Mouse (Mus musculus): Measurements from ENCODE around the gene Mb.
A peak's percentile ranks its signal among the peaks of the same experiment; 100 is the strongest.
"Not testable (repeated sequence)": the region's sequence is repeated elsewhere in the genome, so short reads cannot be mapped to it uniquely, and the experiment has no call there.

Mb gene

GRCm38 (mm10) chr15:77065259-77065852, 14.9 kb upstream of the Mb start:
- no peak for DNase-seq (ENCODE audit: low read depth)

GRCm38 (mm10) chr15:77062746-77063145, 12.3 kb upstream of the Mb start:
- DNase-seq (ENCODE audit: low read depth) = no peak

DNA sequence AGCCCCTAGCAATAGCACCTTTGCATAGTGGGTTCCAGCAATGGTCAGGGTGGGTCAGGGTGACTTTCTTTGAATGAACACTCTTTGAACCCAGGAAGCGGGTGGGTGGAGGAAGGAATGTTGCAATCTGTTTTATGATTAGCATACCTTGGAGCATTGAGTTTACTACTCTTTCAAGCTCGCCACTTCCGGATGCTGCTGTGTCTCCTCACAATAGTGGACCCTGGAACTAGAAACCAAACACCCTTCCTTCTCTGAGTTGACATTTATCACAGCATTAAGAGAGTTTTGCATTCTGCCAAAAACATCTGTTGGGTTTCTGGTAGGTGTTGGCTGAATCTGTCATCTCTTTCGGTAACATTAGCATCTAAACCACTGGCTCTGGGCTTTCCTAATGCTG, 8.9 kb upstream of the Mb start:
- DNase-seq (ENCODE audit: low read depth) = not testable (repeated sequence)

- DNase-seq (ENCODE audit: low read depth) = peak; percentile 49
Observed at GRCm38 (mm10) chr15:77058566-77058965, 8.1 kb upstream of the Mb start.

DNA sequence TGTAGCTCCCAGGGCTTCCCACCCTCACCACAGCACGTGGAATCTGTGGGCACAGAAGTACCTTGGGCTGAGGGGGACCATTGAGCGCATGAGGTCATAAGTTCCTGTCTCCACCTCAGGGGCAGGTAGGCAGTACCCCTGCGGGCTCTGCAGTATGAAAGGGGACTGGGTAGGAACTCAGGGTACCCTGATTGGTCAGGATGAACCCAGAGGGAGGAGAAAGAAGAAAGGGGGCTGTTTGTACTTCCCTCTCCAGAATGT, 6.3 kb upstream of the Mb start:
- DNase-seq (ENCODE audit: low read depth) = no peak

GRCm38 (mm10) chr15:77056001-77056790, 5.7 kb upstream of the Mb start:
- no peak for DNase-seq (ENCODE audit: low read depth)

DNA sequence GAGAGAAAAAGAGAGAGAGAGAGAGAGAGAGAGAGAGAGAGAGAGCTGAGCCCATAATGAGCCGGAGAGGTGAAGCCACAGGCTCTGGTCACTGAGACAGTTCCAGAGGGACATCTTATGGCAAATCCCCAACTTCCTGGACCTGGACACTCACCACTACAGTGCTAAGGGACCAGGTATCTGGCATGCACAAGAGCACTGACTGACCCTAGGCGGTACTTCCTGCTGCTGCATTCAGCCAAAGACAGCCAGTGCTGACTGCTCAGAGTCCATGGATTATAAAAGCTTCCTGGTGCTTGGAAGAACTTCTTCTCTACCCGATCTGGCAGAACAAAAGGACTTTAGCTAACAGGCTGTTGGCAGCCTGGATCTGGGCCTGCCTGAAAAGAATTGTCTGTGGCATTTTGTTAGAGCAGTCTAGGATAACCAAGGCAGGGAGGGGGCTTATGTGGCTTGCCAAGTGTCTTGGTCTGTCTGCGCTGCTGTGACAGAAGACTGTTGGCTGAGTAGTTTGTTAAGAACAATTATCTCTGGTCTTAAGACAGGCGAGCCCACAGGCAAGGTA, 4.2 kb upstream of the Mb start:
- no peak for DNase-seq (ENCODE audit: low read depth)

DNA sequence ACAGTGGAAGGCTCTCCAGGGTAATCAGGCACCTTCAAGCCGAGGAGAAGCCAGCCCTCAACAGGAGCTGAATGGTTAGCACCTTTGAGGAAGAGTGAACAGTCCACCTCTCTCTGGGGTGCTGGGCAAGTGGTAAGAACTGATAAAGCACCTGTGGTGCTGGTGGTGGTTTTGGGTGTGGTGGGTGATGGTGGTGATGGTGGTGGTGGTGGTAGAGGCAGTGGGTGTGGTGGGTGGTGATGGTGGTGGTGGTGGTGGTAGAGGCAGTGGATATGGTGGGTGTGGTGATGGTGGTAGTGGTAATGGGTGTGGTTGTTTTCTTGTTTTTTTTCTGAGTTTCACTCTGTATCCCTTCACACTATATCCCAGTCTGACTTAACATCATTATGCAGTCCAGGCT, 2.6 kb upstream of the Mb start:
- no peak for DNase-seq (ENCODE audit: low read depth)

GRCm38 (mm10) chr15:77052176-77052575, 1.7 kb upstream of the Mb start:
- DNase-seq (ENCODE audit: low read depth) = no peak

- no peak for DNase-seq (ENCODE audit: low read depth)
Observed at GRCm38 (mm10) chr15:77045609-77046008, 4.9 kb downstream of the Mb start.

- DNase-seq (ENCODE audit: low read depth) = no peak
Observed at GRCm38 (mm10) chr15:77044597-77045320, 5.7 kb downstream of the Mb start, which contains the start of gene Apol6. TSS of gene Apol6 (plus strand) at chr15:77044729.

DNA sequence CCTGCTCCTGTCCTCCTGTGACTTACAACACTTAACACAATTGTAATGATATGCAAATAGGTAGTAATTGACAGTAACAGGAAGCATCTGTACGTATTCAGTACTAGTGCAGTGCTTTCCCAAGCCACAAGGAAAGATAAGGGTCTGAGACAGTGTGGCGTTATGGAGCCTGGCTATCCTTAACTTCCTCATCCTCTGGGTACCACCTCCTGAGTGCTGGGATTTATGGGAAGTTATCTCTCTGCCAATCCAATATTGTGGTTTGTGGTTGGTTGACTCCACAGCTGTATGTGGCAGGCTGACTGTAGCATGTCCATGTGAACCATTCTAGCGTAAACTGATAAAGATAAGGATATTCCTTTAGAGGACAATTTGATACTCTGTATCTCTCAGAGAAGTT, 9.7 kb downstream of the Mb start:
- DNase-seq (ENCODE audit: low read depth) = peak; percentile 49

DNA sequence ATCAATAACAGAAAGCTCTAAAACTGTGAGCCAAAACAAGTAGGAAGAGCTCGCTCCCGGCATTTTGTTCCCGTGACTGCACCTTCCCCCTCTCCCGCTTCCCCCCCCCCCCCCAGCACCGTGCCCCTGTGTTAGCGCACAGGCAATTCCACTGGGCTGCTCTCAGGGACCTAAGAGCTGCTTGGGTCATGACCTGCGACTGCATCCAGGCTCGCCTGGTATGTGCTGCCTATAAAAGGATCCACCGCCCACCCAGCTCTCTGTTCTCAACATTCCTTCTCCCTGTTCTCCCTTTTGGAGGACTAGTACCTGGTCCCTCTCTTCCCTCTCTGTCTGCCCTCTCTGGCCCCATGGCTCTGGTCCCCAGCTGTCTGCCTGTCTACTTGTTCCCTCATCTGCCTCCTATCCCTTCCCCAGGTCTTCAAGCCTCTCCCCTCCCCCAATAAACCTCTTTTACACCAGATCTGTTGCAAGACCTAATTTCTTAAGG, 11.2 kb downstream of the Mb start:
- no peak for DNase-seq (ENCODE audit: low read depth)

- DNase-seq (ENCODE audit: low read depth) = peak; percentile 51
Observed at GRCm38 (mm10) chr15:77037278-77038161, 12.9 kb downstream of the Mb start.

DNA sequence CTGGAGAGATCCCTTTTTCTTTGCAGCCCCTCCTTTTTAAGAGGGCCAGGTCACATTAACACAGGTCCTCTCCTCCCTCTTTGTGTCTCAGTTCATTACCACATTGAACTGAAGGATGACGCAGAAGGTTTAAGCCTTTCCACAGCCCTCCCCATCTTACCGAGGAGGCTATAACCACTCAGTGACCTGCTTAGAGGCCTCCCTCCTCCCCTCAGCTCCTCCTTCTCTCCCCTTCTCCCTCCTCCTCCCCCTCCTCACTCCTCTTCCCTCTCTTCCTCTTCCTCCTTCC, 13.5 kb downstream of the Mb start:
- no peak for DNase-seq (ENCODE audit: low read depth)

DNA sequence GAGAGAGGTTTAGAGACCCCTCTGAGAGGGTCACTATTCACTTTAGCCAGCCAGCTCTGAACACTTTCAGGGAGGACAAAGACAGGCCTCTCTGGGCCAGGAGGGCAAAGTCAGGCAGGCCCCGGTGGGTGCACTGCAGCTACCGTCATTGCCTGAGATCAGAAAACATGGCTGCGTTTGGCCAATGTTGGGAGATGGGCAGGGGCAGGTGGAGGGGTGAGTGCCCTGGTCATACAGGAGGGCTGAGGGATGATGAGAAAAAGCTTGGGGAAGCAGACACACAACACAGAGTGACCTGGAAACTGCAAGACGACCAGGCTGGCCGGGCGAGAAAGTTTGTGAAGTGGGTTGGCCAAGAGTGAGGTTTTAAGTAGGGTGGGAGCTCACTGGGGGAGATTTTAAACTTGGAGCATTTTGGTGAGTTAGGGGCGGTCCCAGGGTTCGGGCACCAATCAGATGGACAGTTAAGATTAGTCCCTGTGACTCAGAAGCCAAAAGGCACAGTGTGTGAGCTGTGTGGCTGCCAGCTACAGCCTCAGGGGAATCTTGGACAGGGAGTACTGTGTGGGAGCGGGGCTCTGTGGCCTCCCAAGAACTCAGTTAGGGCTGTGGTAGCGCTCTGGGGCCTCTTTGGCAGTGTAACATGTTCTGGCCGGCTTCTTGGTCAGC, 14.0 kb downstream of the Mb start:
- DNase-seq (ENCODE audit: low read depth) = no peak

DNA sequence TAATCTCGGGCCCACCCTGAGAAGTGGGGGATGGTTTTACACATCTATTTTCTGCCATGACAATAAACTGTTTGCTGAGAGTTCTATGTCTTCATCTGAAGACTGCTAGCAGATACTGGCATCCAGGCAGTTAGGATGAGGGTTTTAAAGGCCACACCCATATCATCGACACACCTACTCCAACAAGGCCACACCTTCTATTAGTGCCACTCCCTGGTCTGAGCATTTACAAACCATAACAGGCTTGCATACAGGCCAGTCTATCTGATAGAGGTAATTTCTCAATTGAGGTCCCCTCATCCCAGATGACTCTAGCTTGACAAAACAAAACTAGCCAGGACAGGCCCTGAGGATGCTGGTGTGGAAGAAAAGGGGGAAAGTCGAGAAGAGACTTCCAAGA, 14.8 kb downstream of the Mb start:
- DNase-seq (ENCODE audit: low read depth) = no peak

- DNase-seq (ENCODE audit: low read depth) = no peak
Observed at GRCm38 (mm10) chr15:77034526-77034925, 15.9 kb downstream of the Mb start.

DNA sequence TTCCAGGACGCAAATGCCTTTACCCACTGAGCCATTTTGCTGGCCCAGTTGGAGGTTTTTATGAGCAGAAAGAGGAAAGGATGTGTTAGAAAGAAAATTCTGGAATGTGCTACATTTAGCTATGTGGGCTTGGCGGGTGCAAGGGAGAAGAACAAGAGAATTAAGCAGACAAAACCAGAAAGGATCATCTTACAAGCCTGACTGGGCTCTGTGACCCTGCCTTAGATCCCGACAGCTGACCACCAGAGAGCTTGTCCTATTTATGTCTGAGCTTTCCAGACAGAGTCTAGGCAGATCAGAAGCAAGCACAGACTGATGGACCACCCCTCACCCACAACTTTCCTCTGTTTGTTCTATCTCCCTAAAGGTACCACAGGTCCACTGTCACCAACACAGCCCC, 19.2 kb downstream of the Mb start:
- DNase-seq (ENCODE audit: low read depth) = no peak

DNA sequence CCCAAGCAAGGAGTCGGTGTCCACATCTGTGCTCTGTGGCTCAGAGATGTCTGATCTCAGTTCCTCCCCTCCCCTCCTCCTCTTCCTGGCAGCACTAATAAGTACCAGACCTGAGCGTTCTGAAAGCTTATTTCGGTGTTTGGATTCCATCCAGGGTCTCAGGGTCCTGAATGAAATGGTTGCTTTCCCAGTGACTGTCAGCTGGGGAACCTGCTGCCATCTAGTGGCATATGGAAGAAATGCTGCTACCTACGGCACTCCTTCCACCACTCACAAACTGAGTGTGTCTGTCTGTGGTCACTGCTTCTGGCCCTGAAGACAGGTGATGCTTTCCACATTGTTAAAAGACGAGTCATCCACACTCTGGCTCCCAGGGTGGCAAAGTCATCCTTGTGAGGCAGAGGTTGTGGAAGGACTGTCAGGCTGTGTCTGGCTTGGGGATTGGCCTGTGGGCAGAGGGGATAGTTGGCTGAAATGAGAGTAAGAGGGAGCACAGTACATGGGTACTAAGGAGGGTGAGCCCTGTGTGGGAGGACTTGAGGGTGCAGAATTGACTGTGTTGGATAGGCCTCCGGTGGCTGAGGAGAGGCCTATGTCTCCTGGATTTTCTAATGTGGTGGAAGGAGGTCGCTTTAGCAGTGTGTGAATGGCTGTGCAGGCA, 21.0 kb downstream of the Mb start:
- peak; percentile 49 for DNase-seq (ENCODE audit: low read depth)

GRCm38 (mm10) chr15:77027675-77028074, 22.8 kb downstream of the Mb start:
- DNase-seq (ENCODE audit: low read depth) = no peak
